In the genomic region with DNA sequence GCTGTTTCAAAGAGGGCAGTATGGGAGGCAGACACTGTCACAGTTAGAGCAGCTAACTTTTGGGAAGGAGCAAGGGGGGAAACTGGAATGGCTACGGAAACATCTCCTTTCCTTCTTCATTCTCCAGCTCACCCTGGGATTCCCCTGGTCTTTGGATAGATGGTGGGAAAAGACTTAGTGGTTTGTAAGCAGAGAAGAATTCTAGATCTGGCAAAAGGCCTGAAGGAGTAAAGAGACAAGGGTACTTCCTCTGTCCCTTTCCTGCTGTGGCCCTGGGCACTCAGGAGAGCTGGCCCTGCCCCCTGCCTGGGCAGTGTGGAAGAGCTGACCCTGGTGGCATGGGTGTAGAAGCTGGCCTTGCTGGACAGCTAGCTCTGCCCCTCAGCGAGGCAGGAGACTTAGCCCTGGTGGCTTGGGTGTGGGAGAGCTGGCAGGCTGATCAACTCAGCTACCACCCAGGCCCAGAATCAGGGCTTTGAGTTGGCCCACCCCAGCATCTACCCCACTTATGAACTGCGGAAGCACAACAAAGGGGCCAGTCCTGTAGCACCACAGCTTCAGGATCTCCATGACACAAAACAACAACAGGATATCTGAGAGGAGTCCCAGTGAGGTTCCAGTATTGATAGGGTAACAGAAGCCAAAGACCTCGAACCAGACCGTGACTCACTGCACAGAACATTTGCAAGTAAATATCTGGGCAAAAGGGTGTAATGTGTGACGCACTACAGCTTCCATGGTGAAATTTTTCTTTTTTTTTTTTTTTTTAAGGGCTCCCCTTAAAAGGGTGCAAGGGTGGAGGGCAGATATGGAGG, we compare ENCODE assay signal across 13 mouse cellular contexts. TPM values are rescaled to one million over a fixed set of nuclear protein-coding genes. Genes with fewer than 3 reads are reported as not detected.
DNase-seq lines count a peak whose midpoint lies in the region; ATAC-seq and TF ChIP-seq lines count a peak whose summit lies in the region.
"Had no signal": no experiment of that assay in that cellular context is flagged by ENCODE, and none has a peak within 500 bp of the region (broad histone marks: within the 10 kb centered on the region; RNA-seq: fewer than 3 reads in every experiment).

No protein-coding gene starts in this region.

- no peak overlapping the region for H3K4me2 ChIP-seq in liver, postnatal 0 days (ENCODE audit: low read depth, low read length)
- no peak overlapping the region for H3K4me2 ChIP-seq in liver, embryonic 12.5 days
- no peak overlapping the region for H3K4me2 ChIP-seq in heart, embryonic 13.5 days
- H3K4me2 ChIP-seq in midbrain, embryonic 14.5 days (ENCODE audit: low read length) = no peak overlapping the region
- H3K4me2 ChIP-seq: forebrain, embryonic 15.5 days; limb, embryonic 12.5 days; neural tube, embryonic 12.5 days had no signal

- no peaks in the 10 kb centered on the region for H3K9me3 ChIP-seq in liver, postnatal 0 days (ENCODE audit: low read length)
- H3K9me3 ChIP-seq in liver, embryonic 12.5 days (replicated peaks) = no peaks in the 10 kb centered on the region
- no peaks in the 10 kb centered on the region for H3K9me3 ChIP-seq in heart, embryonic 13.5 days
- no peaks in the 10 kb centered on the region for H3K9me3 ChIP-seq in midbrain, embryonic 14.5 days (ENCODE audit: control insufficient read depth, low read length)
- H3K9me3 ChIP-seq: forebrain, embryonic 15.5 days; limb, embryonic 12.5 days; neural tube, embryonic 12.5 days had no signal

- H3K4me1 ChIP-seq in liver, postnatal 0 days (ENCODE audit: insufficient read depth) = no peaks in the 10 kb centered on the region
- peaks cover 3% of the 10 kb centered on the region; the same call in 1 of the 2 replicates for H3K4me1 ChIP-seq in liver, embryonic 12.5 days
- H3K4me1 ChIP-seq in heart, embryonic 13.5 days = peaks cover 66% of the 10 kb centered on the region
- no peaks in the 10 kb centered on the region; the same call in 1 of the 2 replicates for H3K4me1 ChIP-seq in small intestine, adult 2 months (ENCODE audit: control insufficient read depth, insufficient read depth, insufficient read length, low read length)
- peaks cover 5% of the 10 kb centered on the region; the same call in 1 of the 2 replicates for H3K4me1 ChIP-seq in midbrain, embryonic 14.5 days (ENCODE audit: control insufficient read depth, insufficient read depth, low read length)
- H3K4me1 ChIP-seq: forebrain, embryonic 15.5 days had no signal

- TF ChIP-seq CTCF in liver, postnatal 0 days (IDR thresholded peaks at IDR 0.05; ENCODE audit: low read depth) = no peak
- no peak for TF ChIP-seq CTCF in small intestine, adult 2 months (IDR thresholded peaks at IDR 0.05; ENCODE audit: extremely low read depth, insufficient read length, insufficient replicate concordance, low read depth, low read length)

- no peak for ATAC-seq in liver, postnatal 0 days
- no peak for ATAC-seq in liver, embryonic 12.5 days
- no peak for ATAC-seq in heart, embryonic 13.5 days (ENCODE audit: extremely low read depth, insufficient number of reproducible peaks, low FRiP score, low TSS enrichment)
- no peak for ATAC-seq in midbrain, embryonic 14.5 days (ENCODE audit: low FRiP score, low TSS enrichment)
- ATAC-seq: forebrain, embryonic 15.5 days had no signal

- 0 out of 2 replicates have a peak overlapping the region, but pooled peaks have one; percentile 22 for H3K27ac ChIP-seq in liver, postnatal 0 days (ENCODE audit: low read depth)
- H3K27ac ChIP-seq in liver, embryonic 12.5 days = no peak overlapping the region
- H3K27ac ChIP-seq in heart, embryonic 13.5 days (replicated peaks) = peak overlapping the region; percentile 82
- H3K27ac ChIP-seq in small intestine, adult 2 months (ENCODE audit: insufficient read depth, low read depth, low read length) = peak overlapping the region; percentile 32; the same call in 1 of the 2 replicates
- H3K27ac ChIP-seq in midbrain, embryonic 14.5 days (replicated peaks; ENCODE audit: low read depth, low read length) = no peak overlapping the region
- H3K27ac ChIP-seq: forebrain, embryonic 15.5 days; layer of hippocampus, adult 2 months; limb, embryonic 12.5 days; neural tube, embryonic 12.5 days had no signal

- no peaks in the 10 kb centered on the region for H3K36me3 ChIP-seq in liver, postnatal 0 days (replicated peaks; ENCODE audit: insufficient read depth, low read length)
- no peaks in the 10 kb centered on the region for H3K36me3 ChIP-seq in liver, embryonic 12.5 days
- peaks cover 26% of the 10 kb centered on the region for H3K36me3 ChIP-seq in heart, embryonic 13.5 days
- H3K36me3 ChIP-seq in small intestine, adult 2 months (ENCODE audit: control insufficient read depth, insufficient read depth, low read length) = no peaks in the 10 kb centered on the region
- H3K36me3 ChIP-seq in midbrain, embryonic 14.5 days (ENCODE audit: control insufficient read depth, insufficient read depth, low read length) = no peaks in the 10 kb centered on the region
- H3K36me3 ChIP-seq: forebrain, embryonic 15.5 days had no signal

- H3K9ac ChIP-seq in liver, postnatal 0 days (replicated peaks) = no peak overlapping the region
- H3K9ac ChIP-seq in liver, embryonic 12.5 days = no peak overlapping the region
- peak overlapping the region; percentile 54 for H3K9ac ChIP-seq in heart, embryonic 13.5 days
- H3K9ac ChIP-seq in midbrain, embryonic 14.5 days (replicated peaks; ENCODE audit: low read length) = no peak overlapping the region
- H3K9ac ChIP-seq: forebrain, embryonic 15.5 days; limb, embryonic 12.5 days; neural tube, embryonic 12.5 days had no signal

- DNase-seq in heart, adult 11 months = peak; percentile 93
- DNase-seq in heart, postnatal 36 days = no peak
- DNase-seq in liver, postnatal 0 days = no peak
- DNase-seq in gastrocnemius, postnatal 4 days (ENCODE audit: low spot score in 2 of 2) = no peak
- DNase-seq in midbrain, embryonic 14.5 days = no peak

- no peak for TF ChIP-seq POLR2A in small intestine, adult 2 months (IDR thresholded peaks at IDR 0.05; ENCODE audit: low read depth, low read length)

- WGBS in liver, postnatal 0 days (ENCODE audit: insufficient replicate concordance) = 63% methylated on average over 6 of the region's 6 CpGs
- 62% methylated on average over 6 of the region's 6 CpGs for WGBS in liver, embryonic 12.5 days (ENCODE audit: insufficient replicate concordance)
- 61% methylated on average over 6 of the region's 6 CpGs for WGBS in heart, embryonic 13.5 days
- 76% methylated on average over 6 of the region's 6 CpGs for WGBS in small intestine, adult 2 months
- WGBS in midbrain, embryonic 14.5 days = 87% methylated on average over 6 of the region's 6 CpGs

- H3K4me3 ChIP-seq in liver, postnatal 0 days (ENCODE audit: low read depth, low read length) = no peak overlapping the region
- H3K4me3 ChIP-seq in liver, embryonic 12.5 days = no peak overlapping the region
- no peak overlapping the region for H3K4me3 ChIP-seq in heart, embryonic 13.5 days
- H3K4me3 ChIP-seq in small intestine, adult 2 months (ENCODE audit: low read depth, low read length) = no peak overlapping the region
- no peak overlapping the region for H3K4me3 ChIP-seq in midbrain, embryonic 14.5 days (replicated peaks; ENCODE audit: low read depth, low read length)
- H3K4me3 ChIP-seq: forebrain, embryonic 15.5 days; layer of hippocampus, adult 2 months; limb, embryonic 12.5 days; megakaryocyte, embryonic 14.5 days; neural tube, embryonic 12.5 days had no signal

- no peak for TF ChIP-seq EP300 in liver, postnatal 0 days (IDR thresholded peaks at IDR 0.05; ENCODE audit: low read depth)

- intact Hi-C loops in heart, postnatal 36 days (cut with DNase I) = no loop called here

- no peaks in the 10 kb centered on the region for H3K27me3 ChIP-seq in liver, postnatal 0 days (ENCODE audit: insufficient read depth, low read length)
- H3K27me3 ChIP-seq in liver, embryonic 12.5 days (replicated peaks) = no peaks in the 10 kb centered on the region
- no peaks in the 10 kb centered on the region for H3K27me3 ChIP-seq in heart, embryonic 13.5 days (replicated peaks)
- H3K27me3 ChIP-seq in small intestine, adult 2 months (ENCODE audit: control insufficient read depth, insufficient read depth, low read length) = no peaks in the 10 kb centered on the region
- H3K27me3 ChIP-seq in midbrain, embryonic 14.5 days (ENCODE audit: control insufficient read depth, insufficient read depth, low read length) = no peaks in the 10 kb centered on the region
- H3K27me3 ChIP-seq: forebrain, embryonic 15.5 days; limb, embryonic 12.5 days; neural tube, embryonic 12.5 days had no signal

RNA-seq across cellular contexts. Expression of gene Kirrel, which starts 58.6 kb away (rescaled TPM):
- total RNA-seq in heart, postnatal 36 days (2021) = 1 to 10 TPM; 6.8 to 7.6 TPM
- polyA plus RNA-seq in liver, postnatal 0 days (2015; fragmentation: Nextera tagmentation; extraction: Ambion mirVana) = 0.67 and 0.73 TPM in 2 replicates
- polyA plus RNA-seq in liver, embryonic 12.5 days (2016; fragmentation: Nextera tagmentation; extraction: Ambion mirVana) = 2.4 and 2.7 TPM in 2 replicates
- 14.7 and 15.4 TPM in 2 replicates for polyA plus RNA-seq in heart, embryonic 13.5 days (2015; fragmentation: Nextera tagmentation; extraction: Ambion mirVana)
- 2.0 and 2.6 TPM in 2 replicates for polyA plus RNA-seq in small intestine, adult 2 months (2012; rRNA removed)
- 10 to 100 TPM; 29.1 to 30.5 TPM for total RNA-seq in gastrocnemius, postnatal 4 days (2021)
- 5.4 and 5.8 TPM in 2 replicates for polyA plus RNA-seq in midbrain, embryonic 14.5 days (2014; fragmentation: Nextera tagmentation; extraction: Ambion mirVana)

Comparison
In these comparisons a context has a peak if more than half of its experiments do, and no peak if none do; other contexts are left out.
1. H3K27ac ChIP-seq: peak in liver, postnatal 0 days (single experiment), heart, embryonic 13.5 days (single experiment) and small intestine, adult 2 months (single experiment); none in liver, embryonic 12.5 days (single experiment) and midbrain, embryonic 14.5 days (single experiment).